Mouse (Mus musculus) heart, postnatal 0 days (tissue): Measurements from ENCODE around the gene Nfix.

Experiments used
- CTCF ChIP-seq: IDR thresholded peaks from 2 replicates; pipeline ENCODE4 v1.5.1; 2016; ENCODE audit warnings: antibody characterized with exemption, control low read depth, low read depth
- EP300 ChIP-seq: IDR thresholded peaks from 2 replicates; pipeline ENCODE4 v1.6.1; 2016; ENCODE audit warnings: antibody characterized with exemption, low read depth

GRCm38 (mm10) chr8:84738715-84739400, 61.3 kb downstream of the Nfix start:
- TF ChIP-seq CTCF: no peak
- no peak for TF ChIP-seq EP300
